Mouse (Mus musculus) liver, embryonic 14.5 days (tissue): ENCODE data around the gene Btg1. TPM values are rescaled to one million over a fixed set of nuclear protein-coding genes. Genes with fewer than 3 reads are reported as not detected.

ENCODE experiments used
- ATAC-seq: fragments of 200-750 bp; cut with Nextera tagmentation; 2 replicates; pipeline ENCODE4 v1.8.0; 2017; ENCODE audit warnings: moderate number of reproducible peaks, mild to moderate bottlenecking, moderate library complexity; ENCODE audit not compliant: insufficient read depth
- DNase-seq, 3 experiments: peaks; one replicate each; pipeline ENCODE4 v3.0.0-alpha.2; 2012 to 2013; ENCODE audit warnings: low read depth in 3 of 3, low spot score in 3 of 3
- H3K27ac ChIP-seq: fragments of 300-500 bp; sonication (generic); 2 replicates; pipeline ENCODE4 v1.5.1; 2014; ENCODE audit warnings: moderate library complexity, mild to moderate bottlenecking, control low read depth, inconsistent platforms
- H3K27me3 ChIP-seq: fragments of 300-500 bp; sonication (generic); 2 replicates; pipeline ENCODE4 v1.6.1; 2014; ENCODE audit warnings: mild to moderate bottlenecking, low read length, moderate library complexity; ENCODE audit not compliant: control insufficient read depth, insufficient read depth
- H3K36me3 ChIP-seq: fragments of 300-500 bp; sonication (generic); replicated peaks from 2 replicates; pipeline ENCODE4 v1.6.1; 2014; ENCODE audit warnings: low read depth; ENCODE audit not compliant: control insufficient read depth, insufficient read depth
- H3K4me1 ChIP-seq, 2 experiments: fragments of 200-500 bp in 1 of 2; fragments of 300-500 bp in 1 of 2; sonication (generic) in 1 of 2; replicated peaks; 2 replicates each; pipeline ENCODE4 v1.6.1; 2012 to 2014; ENCODE audit warnings: antibody characterized with exemption in 1 of 2, inconsistent platforms in 1 of 2, low read length in 1 of 2; ENCODE audit not compliant: control insufficient read depth in 2 of 2, insufficient read depth in 2 of 2
- H3K4me2 ChIP-seq: fragments of 300-500 bp; sonication (generic); 2 replicates; pipeline ENCODE4 v1.6.1; 2014; ENCODE audit warnings: low read depth, mild to moderate bottlenecking, control low read depth, moderate library complexity
- H3K4me3 ChIP-seq, 2 experiments: fragments of 200-500 bp in 1 of 2; fragments of 300-500 bp in 1 of 2; sonication (generic) in 1 of 2; 2 replicates each; pipeline ENCODE4 v1.5.1; 2012 to 2014; ENCODE audit warnings: low read depth in 2 of 2, low read length in 2 of 2, mild to moderate bottlenecking in 2 of 2, control low read depth in 1 of 2, inconsistent platforms in 1 of 2, moderate library complexity in 1 of 2; ENCODE audit not compliant: insufficient read depth in 1 of 2
- H3K9ac ChIP-seq: fragments of 300-500 bp; sonication (generic); replicated peaks from 2 replicates; pipeline ENCODE4 v1.6.1; 2014; ENCODE audit warnings: mild to moderate bottlenecking, control low read depth, moderate library complexity
- H3K9me3 ChIP-seq: fragments of 300-500 bp; sonication (generic); 2 replicates; pipeline ENCODE4 v1.6.1; 2016; ENCODE audit warnings: low read length, mixed read lengths; ENCODE audit not compliant: control insufficient read depth
- CTCF ChIP-seq: IDR thresholded peaks from 2 replicates; pipeline ENCODE4 v1.5.1; 2016; ENCODE audit warnings: antibody characterized with exemption, low read depth, control low read depth
- EP300 ChIP-seq: IDR thresholded peaks from 2 replicates; pipeline ENCODE4 v1.6.1; 2016; ENCODE audit warnings: antibody characterized with exemption, low read depth
- WGBS: fragments of 180-500 bp; shearing (Covaris S2); extraction: QIAGEN DNeasy Blood & Tissue Kit; methylation state at CpG from one replicate; pipeline ENCODE4 v1.1.7; 2014; ENCODE audit not compliant: insufficient replicate concordance; 5-methylcytosine and 5-hydroxymethylcytosine counted together
- polyA plus RNA-seq, 2 experiments: library from polyadenylated mRNA; depleted of rRNA in 1 of 2; stranded (reverse) in 1 of 2; unstranded in 1 of 2; fragments of >200 nt; fragmentation: Nextera tagmentation in 1 of 2; extraction: Ambion mirVana in 1 of 2; gene quantifications; 2 replicates each; pipeline versions ENCODE4 v1.2.1 to v1.2.3; 2012 to 2014

Gene Btg1
- polyA plus RNA-seq, 2 experiments, result 2.7 to 7.9 TPM

GRCm38 (mm10) chr10:96621980-96622645, 5.3 kb downstream of the Btg1 start:
- Histone ChIP-seq H3K9ac (no peak overlapping the region), H3K4me2 (no peak overlapping the region)
- 81% methylated on average over 13 of the region's 13 CpGs for WGBS

DNA sequence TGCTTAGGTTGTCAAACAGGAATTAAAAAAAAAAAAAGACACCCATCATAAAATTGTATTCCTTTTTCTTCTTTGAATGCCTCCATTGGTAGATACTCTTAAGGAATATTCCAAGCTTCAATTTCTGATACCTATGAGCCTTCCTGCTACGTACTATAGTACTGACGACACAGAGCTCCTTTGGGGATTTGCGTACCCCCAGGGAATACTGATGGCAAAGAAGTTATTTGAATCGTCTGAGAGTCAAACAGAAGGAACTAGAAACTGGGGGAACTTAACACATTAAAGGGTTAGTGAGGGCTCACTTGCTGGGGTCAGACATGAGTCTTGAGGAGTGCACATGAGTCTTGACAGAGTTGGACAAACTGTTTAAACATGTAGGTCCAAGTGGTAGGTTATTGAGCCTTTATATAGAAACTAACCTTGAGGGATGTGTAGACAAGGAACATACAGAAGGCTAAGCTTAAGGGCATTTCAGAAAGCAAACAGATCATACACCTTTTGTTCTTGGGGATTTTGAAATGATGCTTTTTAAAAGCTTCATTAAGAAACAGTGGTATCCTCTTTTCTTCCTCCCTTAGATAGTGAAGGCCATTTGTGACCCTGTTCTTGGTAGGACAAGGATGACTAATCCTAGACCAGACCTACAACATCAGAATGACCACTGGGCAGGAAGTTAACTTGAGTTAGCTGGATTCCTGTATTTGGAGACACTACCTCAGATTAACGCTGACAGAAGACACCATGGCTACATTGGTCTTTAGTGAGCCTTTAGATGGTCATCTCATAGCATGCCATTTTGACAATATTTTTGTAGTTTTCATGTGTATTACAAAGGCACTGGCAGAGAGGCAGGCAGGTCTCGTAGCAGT, 6.2 kb downstream of the Btg1 start:
- Histone ChIP-seq H3K27me3 (no peaks in the 10 kb centered on the region), H3K9ac (no peak overlapping the region), H3K36me3 (peaks cover 3% of the 10 kb centered on the region), H3K4me1 (peaks cover 9 to 14% of the 10 kb centered on the region in 2 experiments), H3K4me2 (no peak overlapping the region), H3K4me3 (no peak overlapping the region), H3K27ac (no peak overlapping the region), H3K9me3 (no peaks in the 10 kb centered on the region)
- WGBS, result 82% methylated on average over 6 of the region's 6 CpGs
- ATAC-seq (no peak), DNase-seq (no peak)
- TF ChIP-seq CTCF (no peak), EP300 (no peak)

More at GRCm38 (mm10) chr10:96621980-96622645, 5.3 kb downstream of the Btg1 start:
- Histone ChIP-seq H3K36me3 (peaks cover 3% of the 10 kb centered on the region), H3K4me1 (peaks cover 9 to 14% of the 10 kb centered on the region in 2 experiments), H3K27ac (no peak overlapping the region), H3K27me3 (no peaks in the 10 kb centered on the region), H3K4me3 (no peak overlapping the region), H3K9me3 (no peaks in the 10 kb centered on the region)
- TF ChIP-seq EP300 (no peak), CTCF (no peak)
- no peak for ATAC-seq
- no peak for DNase-seq

GRCm38 (mm10) chr10:96623633-96624195, 6.9 kb downstream of the Btg1 start:
- Histone ChIP-seq H3K4me1 (peaks cover 9 to 14% of the 10 kb centered on the region in 2 experiments), H3K4me2 (no peak overlapping the region), H3K9ac (no peak overlapping the region), H3K9me3 (no peaks in the 10 kb centered on the region), H3K27ac (no peak overlapping the region), H3K27me3 (no peaks in the 10 kb centered on the region), H3K4me3 (no peak overlapping the region), H3K36me3 (peaks cover 3% of the 10 kb centered on the region)
- ATAC-seq, result no peak
- no peak for DNase-seq
- TF ChIP-seq CTCF (no peak), EP300 (no peak)
- 77% methylated on average over 4 of the region's 4 CpGs for WGBS

DNA sequence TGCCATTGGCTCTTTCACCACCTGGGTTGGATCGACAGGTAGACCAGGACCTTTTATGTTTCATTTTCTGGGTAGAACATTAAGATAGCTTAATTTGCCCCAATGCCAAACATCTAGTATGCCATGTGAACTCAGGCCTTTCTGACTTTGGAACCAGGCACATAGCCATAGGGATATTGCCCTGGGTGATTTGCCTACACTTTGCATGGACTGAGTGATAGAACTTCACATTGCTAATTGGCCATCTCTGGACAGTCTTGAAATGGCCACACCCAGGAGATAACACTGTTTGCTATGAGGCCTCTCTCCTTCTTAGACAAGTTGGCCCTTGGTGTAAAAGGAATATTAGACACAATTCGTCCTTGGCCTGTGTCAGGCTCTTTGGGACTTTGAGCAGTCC, 7.6 kb downstream of the Btg1 start:
- DNase-seq (no peak), ATAC-seq (no peak)
- Histone ChIP-seq H3K9ac (no peak overlapping the region), H3K4me2 (no peak overlapping the region), H3K4me1 (peaks cover 9 to 14% of the 10 kb centered on the region in 2 experiments), H3K27me3 (no peaks in the 10 kb centered on the region), H3K27ac (no peak overlapping the region), H3K4me3 (no peak overlapping the region), H3K9me3 (no peaks in the 10 kb centered on the region), H3K36me3 (peaks cover 3% of the 10 kb centered on the region)
- 66% methylated on average over 2 of the region's 2 CpGs for WGBS
- TF ChIP-seq EP300 (no peak), CTCF (no peak)

- no peak for ATAC-seq
- 64% methylated on average over 4 of the region's 4 CpGs for WGBS
- H3K36me3 ChIP-seq, result no peaks in the 10 kb centered on the region
Measured at GRCm38 (mm10) chr10:96625061-96625460, 8.3 kb downstream of the Btg1 start.

More at GRCm38 (mm10) chr10:96625061-96625460, 8.3 kb downstream of the Btg1 start:
- peaks cover 7 to 12% of the 10 kb centered on the region in 2 experiments for H3K4me1 ChIP-seq
- H3K27me3 ChIP-seq, result no peaks in the 10 kb centered on the region
- TF ChIP-seq CTCF (no peak), EP300 (no peak)
- no peak overlapping the region for H3K4me3 ChIP-seq
- no peak overlapping the region for H3K9ac ChIP-seq
- no peak overlapping the region for H3K27ac ChIP-seq
- H3K9me3 ChIP-seq, result no peaks in the 10 kb centered on the region
- DNase-seq, result no peak
- H3K4me2 ChIP-seq, result no peak overlapping the region
